ENCODE assay signal across 13 mouse cellular contexts in the genomic region with DNA sequence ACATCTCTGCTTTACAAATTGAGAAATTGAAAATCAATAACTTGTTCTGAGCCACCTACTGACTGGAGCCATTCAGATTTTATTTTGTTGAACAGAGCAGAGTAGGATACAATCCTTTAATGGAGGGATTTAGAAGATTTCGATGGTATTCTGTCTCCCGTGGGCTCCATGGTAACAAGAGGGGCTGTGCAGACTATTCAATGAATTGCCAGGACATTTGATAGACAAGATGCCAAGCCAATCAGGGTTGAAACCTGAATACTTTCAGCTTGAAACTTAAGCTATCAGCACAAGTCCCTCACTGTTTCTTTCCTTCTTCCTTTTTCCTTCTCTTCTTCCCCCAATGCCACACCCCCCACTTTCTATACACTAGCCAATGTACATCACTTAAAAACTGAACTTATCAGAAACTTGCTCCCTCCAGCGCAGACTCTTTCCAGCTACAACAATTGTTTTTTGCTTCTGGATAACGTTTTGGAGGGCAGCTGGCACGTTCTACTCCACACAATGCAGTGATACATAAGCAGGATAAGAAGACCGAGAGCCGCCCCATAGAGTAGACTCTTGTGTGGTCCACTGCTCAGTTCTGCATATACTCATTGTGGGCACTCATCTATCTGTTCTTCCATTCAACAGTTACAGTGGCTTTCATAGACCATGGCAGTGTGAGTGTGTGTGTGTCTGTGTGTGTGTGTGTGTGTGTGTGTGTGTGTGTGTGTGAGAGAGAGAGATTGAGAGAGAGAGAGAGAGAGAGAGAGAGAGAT.
DNase-seq lines count a peak whose midpoint lies in the region; ATAC-seq lines count a peak whose summit lies in the region.
"Had no signal": no experiment of that assay in that cellular context is flagged by ENCODE, and none has a peak within 500 bp of the region (broad histone marks: within the 10 kb centered on the region; RNA-seq: fewer than 3 reads in every experiment).

No protein-coding gene starts in this region.

- DNase-seq in hindbrain, embryonic 11.5 days (ENCODE audit: low spot score), result peak; percentile 24
- DNase-seq in layer of hippocampus, postnatal 36 days, result peak; percentile 13 to 17
- peak; percentile 74 to 85 for DNase-seq in right cerebral cortex, postnatal 10 days (ENCODE audit: low spot score in 2 of 2)
- no peak for DNase-seq in spleen, postnatal 4 days (ENCODE audit: low spot score in 2 of 2)
- DNase-seq in urinary bladder, adult 18-20 months (ENCODE audit: low spot score in 2 of 2), result no peak
- DNase-seq: heart, adult 18-20 months; lung, adult 18-20 months; spleen, adult 18-20 months; thymus, adult 18-20 months had no signal

- no peak overlapping the region for H3K9ac ChIP-seq in hindbrain, embryonic 11.5 days (ENCODE audit: low read depth, low read length)
- H3K9ac ChIP-seq in hindbrain, embryonic 13.5 days, result no peak overlapping the region
- H3K9ac ChIP-seq in forebrain, embryonic 16.5 days (replicated peaks; ENCODE audit: low read depth, low read length), result no peak overlapping the region
- H3K9ac ChIP-seq: neural tube, embryonic 13.5 days had no signal

- H3K27ac ChIP-seq in hindbrain, embryonic 11.5 days (ENCODE audit: low read depth, low read length), result no peak overlapping the region
- no peak overlapping the region for H3K27ac ChIP-seq in hindbrain, embryonic 13.5 days
- H3K27ac ChIP-seq in forebrain, embryonic 16.5 days (ENCODE audit: low read length), result no peak overlapping the region
- H3K27ac ChIP-seq: neural tube, embryonic 13.5 days had no signal

- H3K4me3 ChIP-seq in hindbrain, embryonic 11.5 days (ENCODE audit: low read depth, low read length), result no peak overlapping the region
- H3K4me3 ChIP-seq in hindbrain, embryonic 13.5 days, result no peak overlapping the region
- H3K4me3 ChIP-seq in forebrain, embryonic 16.5 days (replicated peaks; ENCODE audit: low read length), result no peak overlapping the region
- H3K4me3 ChIP-seq: megakaryocyte, embryonic 14.5 days; neural tube, embryonic 13.5 days had no signal

- WGBS in hindbrain, embryonic 11.5 days, result 83% methylated on average over 7 of the region's 7 CpGs
- WGBS in hindbrain, embryonic 13.5 days, result 80% methylated on average over 7 of the region's 7 CpGs
- 66% methylated on average over 7 of the region's 7 CpGs for WGBS in forebrain, embryonic 16.5 days

- H3K4me2 ChIP-seq in hindbrain, embryonic 11.5 days (replicated peaks; ENCODE audit: low read depth, low read length), result no peak overlapping the region
- H3K4me2 ChIP-seq in hindbrain, embryonic 13.5 days, result no peak overlapping the region
- no peak overlapping the region for H3K4me2 ChIP-seq in forebrain, embryonic 16.5 days (ENCODE audit: low read length)
- H3K4me2 ChIP-seq: neural tube, embryonic 13.5 days had no signal

- H3K36me3 ChIP-seq in hindbrain, embryonic 11.5 days (ENCODE audit: control insufficient read depth, insufficient read depth, low read length), result no peaks in the 10 kb centered on the region
- no peaks in the 10 kb centered on the region for H3K36me3 ChIP-seq in hindbrain, embryonic 13.5 days
- H3K36me3 ChIP-seq in forebrain, embryonic 16.5 days (ENCODE audit: control insufficient read depth, insufficient read depth), result no peaks in the 10 kb centered on the region
- H3K36me3 ChIP-seq: neural tube, embryonic 13.5 days had no signal

- H3K4me1 ChIP-seq in hindbrain, embryonic 11.5 days (replicated peaks; ENCODE audit: control insufficient read depth, insufficient read depth, low read length), result no peaks in the 10 kb centered on the region
- H3K4me1 ChIP-seq in hindbrain, embryonic 13.5 days (replicated peaks), result no peaks in the 10 kb centered on the region
- no peaks in the 10 kb centered on the region for H3K4me1 ChIP-seq in forebrain, embryonic 16.5 days (replicated peaks; ENCODE audit: control insufficient read depth, insufficient read depth, low read length)
- H3K4me1 ChIP-seq: megakaryocyte, embryonic 14.5 days; neural tube, embryonic 13.5 days had no signal

- H3K9me3 ChIP-seq in hindbrain, embryonic 11.5 days (ENCODE audit: control insufficient read depth, low read length), result no peaks in the 10 kb centered on the region
- H3K9me3 ChIP-seq in hindbrain, embryonic 13.5 days, result no peaks in the 10 kb centered on the region
- no peaks in the 10 kb centered on the region for H3K9me3 ChIP-seq in forebrain, embryonic 16.5 days (ENCODE audit: control insufficient read depth, low read length)
- H3K9me3 ChIP-seq: neural tube, embryonic 13.5 days had no signal

- no peaks in the 10 kb centered on the region for H3K27me3 ChIP-seq in hindbrain, embryonic 11.5 days (ENCODE audit: control insufficient read depth, insufficient read depth, low read length)
- no peaks in the 10 kb centered on the region for H3K27me3 ChIP-seq in hindbrain, embryonic 13.5 days
- H3K27me3 ChIP-seq in forebrain, embryonic 16.5 days (replicated peaks; ENCODE audit: control insufficient read depth, insufficient read depth, low read length), result no peaks in the 10 kb centered on the region
- H3K27me3 ChIP-seq: megakaryocyte, embryonic 14.5 days; neural tube, embryonic 13.5 days had no signal

- ATAC-seq in hindbrain, embryonic 11.5 days (ENCODE audit: low FRiP score), result no peak
- no peak for ATAC-seq in hindbrain, embryonic 13.5 days (ENCODE audit: low FRiP score)
- ATAC-seq in forebrain, embryonic 16.5 days, result peak; percentile 74

Comparison
In these comparisons a context has a peak if more than half of its experiments do, and no peak if none do; other contexts are left out.
1. DNase-seq: peak in hindbrain, embryonic 11.5 days (single experiment), layer of hippocampus, postnatal 36 days (2 of 2) and right cerebral cortex, postnatal 10 days (2 of 2); none in spleen, postnatal 4 days (0 of 2) and urinary bladder, adult 18-20 months (0 of 2).